Mouse (Mus musculus) liver, embryonic 14.5 days (tissue): ENCODE data around the gene Pum2. TPM values are rescaled to one million over a fixed set of nuclear protein-coding genes. Genes with fewer than 3 reads are reported as not detected.
"Not testable (repeated sequence)": the region's sequence is repeated elsewhere in the genome, so short reads cannot be mapped to it uniquely, and the experiment has no call there.

Experiments
- ATAC-seq: fragments of 200-750 bp; cut with Nextera tagmentation; 2 replicates; pipeline ENCODE4 v1.8.0; 2017; ENCODE audit warnings: moderate number of reproducible peaks, mild to moderate bottlenecking, moderate library complexity; ENCODE audit not compliant: insufficient read depth
- DNase-seq, 3 experiments: peaks; one replicate each; pipeline ENCODE4 v3.0.0-alpha.2; 2012 to 2013; ENCODE audit warnings: low read depth in 3 of 3, low spot score in 3 of 3
- H3K27ac ChIP-seq: fragments of 300-500 bp; sonication (generic); 2 replicates; pipeline ENCODE4 v1.5.1; 2014; ENCODE audit warnings: moderate library complexity, mild to moderate bottlenecking, control low read depth, inconsistent platforms
- H3K27me3 ChIP-seq: fragments of 300-500 bp; sonication (generic); 2 replicates; pipeline ENCODE4 v1.6.1; 2014; ENCODE audit warnings: mild to moderate bottlenecking, low read length, moderate library complexity; ENCODE audit not compliant: control insufficient read depth, insufficient read depth
- H3K36me3 ChIP-seq: fragments of 300-500 bp; sonication (generic); replicated peaks from 2 replicates; pipeline ENCODE4 v1.6.1; 2014; ENCODE audit warnings: low read depth; ENCODE audit not compliant: control insufficient read depth, insufficient read depth
- H3K4me1 ChIP-seq, 2 experiments: fragments of 200-500 bp in 1 of 2; fragments of 300-500 bp in 1 of 2; sonication (generic) in 1 of 2; replicated peaks; 2 replicates each; pipeline ENCODE4 v1.6.1; 2012 to 2014; ENCODE audit warnings: antibody characterized with exemption in 1 of 2, inconsistent platforms in 1 of 2, low read length in 1 of 2; ENCODE audit not compliant: control insufficient read depth in 2 of 2, insufficient read depth in 2 of 2
- H3K4me2 ChIP-seq: fragments of 300-500 bp; sonication (generic); 2 replicates; pipeline ENCODE4 v1.6.1; 2014; ENCODE audit warnings: low read depth, mild to moderate bottlenecking, control low read depth, moderate library complexity
- H3K4me3 ChIP-seq, 2 experiments: fragments of 200-500 bp in 1 of 2; fragments of 300-500 bp in 1 of 2; sonication (generic) in 1 of 2; 2 replicates each; pipeline ENCODE4 v1.5.1; 2012 to 2014; ENCODE audit warnings: low read depth in 2 of 2, low read length in 2 of 2, mild to moderate bottlenecking in 2 of 2, control low read depth in 1 of 2, inconsistent platforms in 1 of 2, moderate library complexity in 1 of 2; ENCODE audit not compliant: insufficient read depth in 1 of 2
- H3K9ac ChIP-seq: fragments of 300-500 bp; sonication (generic); replicated peaks from 2 replicates; pipeline ENCODE4 v1.6.1; 2014; ENCODE audit warnings: mild to moderate bottlenecking, control low read depth, moderate library complexity
- H3K9me3 ChIP-seq: fragments of 300-500 bp; sonication (generic); 2 replicates; pipeline ENCODE4 v1.6.1; 2016; ENCODE audit warnings: low read length, mixed read lengths; ENCODE audit not compliant: control insufficient read depth
- CTCF ChIP-seq: IDR thresholded peaks from 2 replicates; pipeline ENCODE4 v1.5.1; 2016; ENCODE audit warnings: antibody characterized with exemption, low read depth, control low read depth
- EP300 ChIP-seq: IDR thresholded peaks from 2 replicates; pipeline ENCODE4 v1.6.1; 2016; ENCODE audit warnings: antibody characterized with exemption, low read depth
- WGBS: fragments of 180-500 bp; shearing (Covaris S2); extraction: QIAGEN DNeasy Blood & Tissue Kit; methylation state at CpG from one replicate; pipeline ENCODE4 v1.1.7; 2014; ENCODE audit not compliant: insufficient replicate concordance; 5-methylcytosine and 5-hydroxymethylcytosine counted together
- polyA plus RNA-seq, 2 experiments: library from polyadenylated mRNA; depleted of rRNA in 1 of 2; stranded (reverse) in 1 of 2; unstranded in 1 of 2; fragments of >200 nt; fragmentation: Nextera tagmentation in 1 of 2; extraction: Ambion mirVana in 1 of 2; gene quantifications; 2 replicates each; pipeline versions ENCODE4 v1.2.1 to v1.2.3; 2012 to 2014

The Pum2 gene
- polyA plus RNA-seq, 2 experiments, result 18.4 to 20.6 TPM

DNA sequence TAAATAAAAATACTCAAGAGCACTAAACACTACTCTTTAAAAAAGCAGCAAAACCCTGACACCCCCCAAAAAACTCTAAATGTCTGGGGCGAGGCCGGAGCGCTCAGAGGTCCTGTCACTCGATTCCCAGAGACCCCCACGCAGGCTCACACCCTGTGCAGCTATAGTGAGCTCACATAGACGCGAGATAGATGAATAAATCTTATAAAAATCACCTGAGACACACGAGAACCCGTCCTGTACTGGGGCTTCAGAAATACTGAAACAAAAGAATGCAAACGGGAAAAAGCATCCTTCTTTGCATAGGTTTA, 32.6 kb upstream of the Pum2 start:
- H3K36me3 ChIP-seq, result no peaks in the 10 kb centered on the region
- peak overlapping the region; percentile 88 for H3K4me2 ChIP-seq
- TF ChIP-seq EP300 (no peak), CTCF (no peak)
- no peaks in the 10 kb centered on the region for H3K9me3 ChIP-seq
- DNase-seq (no peak), ATAC-seq (no peak)
- H3K4me3 ChIP-seq, result peak overlapping the region; percentile 79 to 96
- WGBS, result 17% methylated on average over 10 of the region's 10 CpGs
- no peak overlapping the region for H3K27ac ChIP-seq
- peak overlapping the region; percentile 92 for H3K9ac ChIP-seq
- peaks cover 0 to 2% of the 10 kb centered on the region in 2 experiments; a peak in 1 of 4 replicates for H3K4me1 ChIP-seq
- no peaks in the 10 kb centered on the region for H3K27me3 ChIP-seq

GRCm38 (mm10) chr12:8648211-8648610, 25.7 kb upstream of the Pum2 start:
- not testable (repeated sequence) for H3K36me3 ChIP-seq, H3K4me3 ChIP-seq, H3K27me3 ChIP-seq, H3K4me2 ChIP-seq, H3K9ac ChIP-seq, H3K27ac ChIP-seq, H3K4me1 ChIP-seq, DNase-seq, H3K9me3 ChIP-seq
- ATAC-seq, result peak; percentile 73
- 27% methylated on average over 8 of the region's 8 CpGs for WGBS

GRCm38 (mm10) chr12:8650027-8650426, 23.9 kb upstream of the Pum2 start:
- not testable (repeated sequence) for H3K27ac ChIP-seq, H3K36me3 ChIP-seq, H3K4me3 ChIP-seq, DNase-seq, H3K4me1 ChIP-seq, H3K27me3 ChIP-seq, H3K9me3 ChIP-seq, H3K9ac ChIP-seq, H3K4me2 ChIP-seq
- peak; percentile 37; the same call in 1 of the 2 replicates for ATAC-seq
- WGBS, result 20% methylated on average over 3 of the region's 3 CpGs

DNA sequence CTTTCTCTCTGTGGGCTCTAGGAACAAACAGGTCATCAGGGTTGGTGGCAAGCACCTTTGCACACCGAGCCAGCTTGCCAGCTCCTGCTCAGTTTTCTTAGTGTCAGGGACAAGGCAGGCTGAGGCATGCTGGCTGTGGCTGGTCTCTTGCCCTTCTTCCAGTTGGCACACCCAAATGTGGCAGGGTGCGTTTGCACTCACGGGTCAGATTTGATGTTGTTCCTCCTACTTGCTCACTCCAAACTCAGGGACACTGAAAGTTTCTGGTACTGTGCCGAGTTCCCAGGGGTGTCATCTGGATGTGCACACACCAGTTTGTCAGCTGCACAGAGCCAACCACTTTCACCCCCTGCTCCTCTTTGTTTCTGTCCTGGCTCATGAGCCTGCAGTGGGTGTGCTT, 17.3 kb upstream of the Pum2 start:
- H3K36me3 ChIP-seq, result no peaks in the 10 kb centered on the region
- DNase-seq (no peak), ATAC-seq (no peak)
- H3K4me1 ChIP-seq, result peaks cover 0 to 3% of the 10 kb centered on the region in 2 experiments; a peak in 1 of 4 replicates
- TF ChIP-seq CTCF (no peak), EP300 (no peak)
- H3K27ac ChIP-seq, result no peak overlapping the region
- no peaks in the 10 kb centered on the region for H3K9me3 ChIP-seq
- WGBS, result 72% methylated on average over 4 of the region's 4 CpGs
- H3K4me3 ChIP-seq, result no peak overlapping the region
- no peak overlapping the region for H3K4me2 ChIP-seq
- no peaks in the 10 kb centered on the region for H3K27me3 ChIP-seq
- no peak overlapping the region for H3K9ac ChIP-seq

DNA sequence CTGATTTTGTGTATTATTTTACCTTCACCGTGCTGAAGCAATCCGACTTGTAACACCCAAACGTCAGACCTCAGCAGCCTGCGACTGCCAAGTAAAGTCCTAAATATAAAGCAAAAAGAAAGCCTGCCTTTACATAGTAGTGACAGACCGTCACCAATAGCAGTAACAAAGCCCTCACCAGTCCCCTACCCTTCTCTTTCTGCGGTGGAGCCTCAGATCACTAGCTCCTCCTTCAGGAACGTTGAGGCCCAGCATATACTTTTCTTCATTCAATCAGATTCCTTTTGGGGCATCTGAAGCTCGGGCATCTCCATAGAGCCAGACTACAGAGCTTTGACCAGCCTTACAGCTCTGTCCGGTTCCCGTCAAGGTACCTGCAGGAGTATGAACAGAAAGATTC, 16.8 kb upstream of the Pum2 start:
- ATAC-seq (no peak), DNase-seq (no peak)
- 59% methylated on average over 10 of the region's 10 CpGs for WGBS
- Histone ChIP-seq H3K36me3 (no peaks in the 10 kb centered on the region), H3K4me2 (no peak overlapping the region), H3K9ac (no peak overlapping the region), H3K27ac (no peak overlapping the region), H3K27me3 (no peaks in the 10 kb centered on the region), H3K4me3 (no peak overlapping the region), H3K9me3 (no peaks in the 10 kb centered on the region), H3K4me1 (peaks cover 0 to 3% of the 10 kb centered on the region in 2 experiments; a peak in 1 of 4 replicates)
- TF ChIP-seq EP300 (no peak), CTCF (no peak)
